Comparison of ENCODE assay signal across 12 mouse cellular contexts in the genomic region with DNA sequence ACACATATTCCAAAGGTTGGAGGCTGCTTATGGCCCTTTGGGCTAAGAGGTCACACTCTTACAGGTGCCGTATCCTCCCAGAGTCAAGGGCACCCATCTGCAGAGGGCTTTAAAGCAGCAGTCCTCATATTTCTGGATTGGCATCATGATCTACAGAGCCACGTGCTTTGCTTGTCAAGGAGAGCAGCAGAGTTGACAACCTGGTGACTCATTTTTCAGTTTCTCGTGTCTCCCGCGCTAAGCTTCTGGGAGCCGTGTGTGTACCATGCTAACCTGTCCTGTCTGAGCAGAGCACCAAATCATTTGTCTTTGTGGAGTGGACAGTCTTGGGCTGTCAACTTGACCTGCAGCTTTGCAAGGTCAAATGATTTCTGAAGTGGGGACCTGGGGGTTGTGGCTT. TPM values are rescaled to one million over a fixed set of nuclear protein-coding genes. Genes with fewer than 3 reads are reported as not detected.
DNase-seq lines count a peak whose midpoint lies in the region; ATAC-seq and TF ChIP-seq lines count a peak whose summit lies in the region.
"Had no signal": no experiment of that assay in that cellular context is flagged by ENCODE, and none has a peak within 500 bp of the region (broad histone marks: within the 10 kb centered on the region; RNA-seq: fewer than 3 reads in every experiment).

No protein-coding gene starts in this region.

- peak overlapping the region; percentile 14; the same call in 1 of the 2 replicates for H3K4me3 ChIP-seq in kidney, postnatal 0 days (replicated peaks; ENCODE audit: low read depth, low read length)
- peak overlapping the region in 1 of 3 experiments; percentile 34 for H3K4me3 ChIP-seq in CH12.LX (replicated peaks in 1 of 3; ENCODE audit: low read depth in 2 of 3, low read length in 2 of 3, poor library complexity in 1 of 3)
- H3K4me3 ChIP-seq in liver, embryonic 13.5 days (replicated peaks): peak overlapping the region; percentile 29
- H3K4me3 ChIP-seq: heart, embryonic 15.5 days had no signal

- no peak for TF ChIP-seq RAD21 in CH12.LX (IDR thresholded peaks at IDR 0.05; ENCODE audit: low read depth, low read length)

- no peak overlapping the region for H3K27ac ChIP-seq in kidney, postnatal 0 days
- H3K27ac ChIP-seq in CH12.LX (ENCODE audit: insufficient read depth, low read depth): no peak overlapping the region
- peak overlapping the region; percentile 9; the same call in 1 of the 2 replicates for H3K27ac ChIP-seq in liver, embryonic 13.5 days
- H3K27ac ChIP-seq: heart, embryonic 15.5 days had no signal

- peak overlapping the region; percentile 35 for H3K4me2 ChIP-seq in kidney, postnatal 0 days (ENCODE audit: low read length)
- H3K4me2 ChIP-seq in CH12.LX (ENCODE audit: insufficient read depth, low read depth, poor library complexity, severe bottlenecking): peak overlapping the region; percentile 87
- H3K4me2 ChIP-seq in liver, embryonic 13.5 days: peak overlapping the region; percentile 41

- WGBS in kidney, postnatal 0 days: 65% methylated on average over 6 of the region's 6 CpGs
- 72% methylated on average over 6 of the region's 6 CpGs for WGBS in liver, embryonic 13.5 days (ENCODE audit: insufficient replicate concordance)

- no peaks in the 10 kb centered on the region for H3K36me3 ChIP-seq in kidney, postnatal 0 days (ENCODE audit: insufficient read depth, low read length)
- H3K36me3 ChIP-seq in CH12.LX (replicated peaks in 1 of 2; ENCODE audit: control insufficient read depth in 1 of 2, insufficient read depth in 1 of 2, low read length in 1 of 2): peaks cover 0 to 15% of the 10 kb centered on the region in 2 experiments
- H3K36me3 ChIP-seq in liver, embryonic 13.5 days: no peaks in the 10 kb centered on the region
- H3K36me3 ChIP-seq: heart, embryonic 15.5 days had no signal

- H3K9ac ChIP-seq in kidney, postnatal 0 days (ENCODE audit: low read depth, low read length): no peak overlapping the region
- no peak overlapping the region for H3K9ac ChIP-seq in CH12.LX (ENCODE audit: insufficient read depth, low read depth)
- no peak overlapping the region; the same call in 1 of the 2 replicates for H3K9ac ChIP-seq in liver, embryonic 13.5 days
- H3K9ac ChIP-seq: heart, embryonic 15.5 days had no signal

- in situ Hi-C loops in CH12.LX (cut with MboI; ENCODE audit: low pct_ligation_motif_present, low pct_unique_long_range_greater_than_20kb, low sequenced_read_pairs): loop anchor here (5.0 kb wide), 1 partner anchor 76 kb away; no protein-coding TSS in a partner anchor

- H3K79me2 ChIP-seq in CH12.LX (replicated peaks; ENCODE audit: control insufficient read depth, extremely low read depth, insufficient read depth, poor library complexity, severe bottlenecking): no peaks in the 10 kb centered on the region

- TF ChIP-seq EP300 in CH12.LX (IDR thresholded peaks at IDR 0.05; ENCODE audit: low read length): no peak

- no peak for TF ChIP-seq CTCF in kidney, postnatal 0 days (IDR thresholded peaks at IDR 0.05; ENCODE audit: low read depth)
- TF ChIP-seq CTCF in CH12.LX (conservative IDR thresholded peaks at IDR 0.05 in 1 of 2, IDR thresholded peaks at IDR 0.05 in 1 of 2; ENCODE audit: low read depth in 2 of 2, low read length in 2 of 2): no peak

- H3K27me3 ChIP-seq in kidney, postnatal 0 days (ENCODE audit: insufficient read depth, low read length): no peaks in the 10 kb centered on the region
- peaks cover 6% of the 10 kb centered on the region for H3K27me3 ChIP-seq in CH12.LX (replicated peaks)
- peaks cover 18% of the 10 kb centered on the region for H3K27me3 ChIP-seq in liver, embryonic 13.5 days

- TF ChIP-seq POLR2A in CH12.LX (IDR thresholded peaks at IDR 0.05; ENCODE audit: low read depth, low read length): no peak

- no peak for ATAC-seq in cerebellum, adult (ENCODE audit: insufficient number of reproducible peaks, low FRiP score, low TSS enrichment)
- ATAC-seq in kidney, postnatal 0 days (replicated peaks; ENCODE audit: low FRiP score, low read depth): no peak
- no peak for ATAC-seq in liver, embryonic 13.5 days (ENCODE audit: low read depth)

- H3K4me1 ChIP-seq in kidney, postnatal 0 days (replicated peaks; ENCODE audit: insufficient read depth, low read length): peaks cover 13% of the 10 kb centered on the region; the same call in 1 of the 2 replicates
- H3K4me1 ChIP-seq in CH12.LX (ENCODE audit: control insufficient read depth in 1 of 2, insufficient read depth in 2 of 2): peaks cover 7 to 55% of the 10 kb centered on the region in 2 experiments
- H3K4me1 ChIP-seq in liver, embryonic 13.5 days (replicated peaks): peaks cover 20% of the 10 kb centered on the region

- DNase-seq in cerebellum, adult 9-11 months: peak; percentile 31
- no peak for DNase-seq in kidney, postnatal 0 days (ENCODE audit: low spot score)
- no peak for DNase-seq in kidney, postnatal 4 days
- DNase-seq in CH12.LX (ENCODE audit: extremely low read depth): peak; percentile 71
- DNase-seq in liver, embryonic 13.5 days: no peak
- no peak for DNase-seq in adrenal gland, postnatal 10 days
- DNase-seq in frontal cortex, postnatal 25 days (ENCODE audit: low spot score in 2 of 2): no peak
- DNase-seq: adrenal gland, postnatal 25 days; cerebellum, postnatal 10 days; kidney, postnatal 14 days had no signal

- no peaks in the 10 kb centered on the region for H3K9me3 ChIP-seq in kidney, postnatal 0 days (replicated peaks; ENCODE audit: low read length)
- no peaks in the 10 kb centered on the region for H3K9me3 ChIP-seq in CH12.LX (replicated peaks; ENCODE audit: low read length)
- H3K9me3 ChIP-seq in liver, embryonic 13.5 days (replicated peaks): no peaks in the 10 kb centered on the region
- H3K9me3 ChIP-seq: heart, embryonic 15.5 days had no signal

- dilution Hi-C loops in CH12.LX (cut with MboI; ENCODE audit: extremely low pct_ligation_motif_present, extremely low pct_unique_long_range_greater_than_20kb, low sequenced_read_pairs): no loop called here

TF ChIP-seq in CH12.LX, 34 proteins besides CTCF, POLR2A, EP300 and RAD21:
- TF ChIP-seq CHD1 (IDR thresholded peaks at IDR 0.05; ENCODE audit: low read depth, low read length) (no peak), SMC3 (IDR thresholded peaks at IDR 0.05; ENCODE audit: low read depth, low read length) (no peak), ETS1 (conservative IDR thresholded peaks at IDR 0.05; ENCODE audit: low read depth, low read length) (peak; percentile 32; the same call in 1 of the 2 replicates), USF2 (conservative IDR thresholded peaks at IDR 0.05; ENCODE audit: low read depth, low read length) (0 out of 2 replicates have a peak, but pooled peaks have one; percentile 30), MAX (IDR thresholded peaks at IDR 0.05; ENCODE audit: low read length) (peak; percentile 98), JUN (IDR thresholded peaks at IDR 0.05; ENCODE audit: insufficient read depth, low read depth, low read length) (no peak), MXI1 (IDR thresholded peaks at IDR 0.05; ENCODE audit: low read depth, low read length) (peak; percentile 97), SIN3A (IDR thresholded peaks at IDR 0.05; ENCODE audit: low read length) (peak; percentile 51; the same call in 1 of the 2 replicates), MYC (IDR thresholded peaks at IDR 0.05; ENCODE audit: low read depth, low read length) (peak; percentile 77; the same call in 1 of the 2 replicates), BHLHE40 (IDR thresholded peaks at IDR 0.05; ENCODE audit: low read depth, low read length) (peak; percentile 66), ZC3H11A (IDR thresholded peaks at IDR 0.05; ENCODE audit: low read depth, low read length) (no peak)

RNA-seq across cellular contexts. Expression of a gene that starts 2.4 kb away (rescaled TPM):
- polyA plus RNA-seq in kidney, postnatal 0 days (2015; fragmentation: Nextera tagmentation; extraction: Ambion mirVana): 20.5 and 21.5 TPM in 2 replicates
- total RNA-seq in CH12.LX (2012; rRNA removed): 11.0 and 12.2 TPM in 2 replicates
- 26.5 and 26.8 TPM in 2 replicates for total RNA-seq in CH12.LX (2014; rRNA removed)
- 35.9 and 37.0 TPM in 2 replicates for polyA plus RNA-seq in CH12.LX (2012; ENCODE audit: insufficient read length, low read depth)
- polyA plus RNA-seq in liver, embryonic 13.5 days (2015; fragmentation: Nextera tagmentation; extraction: Ambion mirVana): 16.4 and 24.3 TPM in 2 replicates
- total RNA-seq in adrenal gland, postnatal 10 days (2021): 10 to 100 TPM; 41.0 to 70.0 TPM

Comparison
In these comparisons a context has a peak if more than half of its experiments do, and no peak if none do; other contexts are left out.
1. DNase-seq: peak in cerebellum, adult 9-11 months (single experiment) and CH12.LX (single experiment); none in kidney, postnatal 0 days (single experiment), kidney, postnatal 4 days (0 of 2), liver, embryonic 13.5 days (single experiment), adrenal gland, postnatal 10 days (single experiment) and frontal cortex, postnatal 25 days (0 of 2).
2. H3K4me2 ChIP-seq: peak in every context shown above with its lines; median percentile 87 in CH12.LX; 41 in liver, embryonic 13.5 days; 35 in kidney, postnatal 0 days.